Mouse (Mus musculus): ENCODE results near the gene Prkcd.

DNA sequence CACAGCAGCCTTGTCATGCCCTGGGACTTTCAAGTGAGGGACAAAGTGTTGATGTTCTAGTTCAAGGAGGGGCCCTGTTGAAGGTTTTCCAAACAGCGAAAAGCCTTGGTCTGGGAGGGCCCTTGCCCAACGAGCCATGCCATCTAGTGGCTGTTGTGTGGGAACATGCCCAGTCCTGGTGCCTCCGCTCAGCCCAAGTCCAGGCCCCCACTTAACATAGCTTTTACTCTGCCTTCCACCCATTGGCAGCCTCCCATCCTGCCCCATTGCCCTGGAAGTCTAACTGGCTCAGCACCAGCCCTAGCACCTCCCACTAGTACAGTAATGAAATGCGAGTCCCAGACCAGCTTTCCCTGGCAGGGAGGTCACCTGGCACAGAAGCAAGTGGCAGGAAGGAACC, 25.0 kb upstream of the Prkcd start:
- peak; percentile 38 for TF ChIP-seq CTCF (IDR thresholded peaks at IDR 0.05; ENCODE audit: low read depth, low read length)
- no peak for TF ChIP-seq POLR2A (IDR thresholded peaks at IDR 0.05; ENCODE audit: borderline replicate concordance, low read depth, low read length)
